ENCODE assay signal across 8 mouse cellular contexts in the genomic region with DNA sequence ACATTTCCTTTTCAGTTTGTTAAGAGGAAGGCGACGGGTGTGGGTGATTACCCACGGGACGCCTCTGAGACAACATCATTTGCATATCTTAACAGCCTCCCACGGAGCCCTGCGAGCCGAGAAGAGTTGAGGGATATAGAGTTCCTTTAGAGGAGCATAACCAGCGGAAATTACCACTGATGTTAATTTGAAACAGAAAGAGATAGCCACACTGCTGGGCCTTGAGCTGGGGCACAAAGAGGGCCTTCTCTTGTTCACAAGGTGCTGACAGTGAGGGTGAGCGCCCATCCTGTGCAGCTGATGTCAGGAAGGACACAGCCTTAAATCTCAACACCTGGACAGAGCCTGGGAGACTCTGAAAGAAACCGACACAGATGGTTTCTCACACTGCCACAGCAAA.
DNase-seq lines count a peak whose midpoint lies in the region; ATAC-seq and TF ChIP-seq lines count a peak whose summit lies in the region.

No protein-coding gene starts in this region.

- H3K4me1 ChIP-seq in thymus, adult 2 months (replicated peaks; ENCODE audit: control insufficient read depth, insufficient read depth, low read length), result no peaks in the 10 kb centered on the region; the same call in 1 of the 2 replicates
- H3K4me1 ChIP-seq in midbrain, embryonic 16.5 days (ENCODE audit: control insufficient read depth, insufficient read depth, low read length), result peaks cover 11% of the 10 kb centered on the region

- no peak for TF ChIP-seq CTCF in thymus, adult 2 months (IDR thresholded peaks at IDR 0.05; ENCODE audit: borderline replicate concordance, control insufficient read depth, extremely low read depth, insufficient read depth, low read length, poor library complexity)
- no peak for TF ChIP-seq CTCF in layer of hippocampus, adult 2 months (conservative IDR thresholded peaks at IDR 0.05)

- peak overlapping the region; percentile 27; the same call in 1 of the 2 replicates for H3K27ac ChIP-seq in thymus, adult 2 months (ENCODE audit: control insufficient read depth, insufficient read depth, low read length)
- H3K27ac ChIP-seq in layer of hippocampus, adult 2 months, result no peak overlapping the region
- H3K27ac ChIP-seq in midbrain, embryonic 16.5 days (ENCODE audit: low read length), result 0 out of 2 replicates have a peak overlapping the region, but pooled peaks have one; percentile 17

- ATAC-seq in midbrain, embryonic 16.5 days, result no peak

- H3K27me3 ChIP-seq in thymus, adult 2 months (ENCODE audit: control insufficient read depth, insufficient read depth, low read length), result no peaks in the 10 kb centered on the region
- no peaks in the 10 kb centered on the region for H3K27me3 ChIP-seq in midbrain, embryonic 16.5 days (ENCODE audit: control insufficient read depth, insufficient read depth, low read depth, low read length)

- H3K4me2 ChIP-seq in midbrain, embryonic 16.5 days (ENCODE audit: low read length), result peak overlapping the region; percentile 39

- no peak for DNase-seq in thymus, adult 2 months
- DNase-seq in thymus, adult 18-20 months, result no peak
- peak; percentile 64 to 65 for DNase-seq in frontal cortex, postnatal 36 days (ENCODE audit: low spot score in 2 of 2)
- DNase-seq in layer of hippocampus, adult 2 months (ENCODE audit: low spot score in 2 of 2), result peak; percentile 18 to 39
- DNase-seq in thymus, postnatal 4 days, result peak; percentile 34
- DNase-seq in lung, postnatal 10 days, result no peak
- no peak for DNase-seq in urinary bladder, postnatal 10 days (ENCODE audit: low spot score)

- H3K9ac ChIP-seq in midbrain, embryonic 16.5 days (ENCODE audit: low read depth, low read length), result peak overlapping the region; percentile 44; the same call in 1 of the 2 replicates

- no peak for TF ChIP-seq POLR2A in thymus, adult 2 months (IDR thresholded peaks at IDR 0.05; ENCODE audit: control insufficient read depth, extremely low read depth, insufficient read depth, low read length, poor library complexity)

- 28% methylated on average over 10 of the region's 10 CpGs for WGBS in thymus, adult 2 months
- WGBS in midbrain, embryonic 16.5 days, result 4% methylated on average over 10 of the region's 10 CpGs

- H3K9me3 ChIP-seq in midbrain, embryonic 16.5 days (replicated peaks; ENCODE audit: control insufficient read depth, low read length, poor library complexity, severe bottlenecking), result no peaks in the 10 kb centered on the region

- H3K4me3 ChIP-seq in thymus, adult 2 months (ENCODE audit: control insufficient read depth, insufficient read depth, low read length), result no peak overlapping the region
- H3K4me3 ChIP-seq in layer of hippocampus, adult 2 months, result no peak overlapping the region
- no peak overlapping the region for H3K4me3 ChIP-seq in midbrain, embryonic 16.5 days (ENCODE audit: low read depth, low read length)

- H3K36me3 ChIP-seq in thymus, adult 2 months (ENCODE audit: control insufficient read depth, insufficient read depth, low read length), result no peaks in the 10 kb centered on the region
- H3K36me3 ChIP-seq in midbrain, embryonic 16.5 days (ENCODE audit: control insufficient read depth, insufficient read depth, low read length), result no peaks in the 10 kb centered on the region

Comparison
In these comparisons a context has a peak if more than half of its experiments do, and no peak if none do; other contexts are left out.
1. DNase-seq: peak in frontal cortex, postnatal 36 days (2 of 2), layer of hippocampus, adult 2 months (2 of 2) and thymus, postnatal 4 days (single experiment); none in thymus, adult 2 months (single experiment), thymus, adult 18-20 months (0 of 2), lung, postnatal 10 days (single experiment) and urinary bladder, postnatal 10 days (single experiment).